Mouse (Mus musculus): Measurements from ENCODE around the gene Rdh7. TPM values are rescaled to one million over a fixed set of nuclear protein-coding genes. Genes with fewer than 3 reads are reported as not detected.
"Not testable (repeated sequence)": the region's sequence is repeated elsewhere in the genome, so short reads cannot be mapped to it uniquely, and the experiment has no call there.

The Rdh7 gene
- polyA plus RNA-seq, 1 experiment from 2014 or later = not detected

GRCm38 (mm10) chr10:127886551-127886950 lies 2.1 kb downstream of the Rdh7 start:
- H3K9me3 ChIP-seq = no peaks in the 10 kb centered on the region
- H3K4me1 ChIP-seq = no peaks in the 10 kb centered on the region
- whole genome bisulfite sequencing = 77% methylated on average over 1 of the region's 1 CpGs
- H3K27ac ChIP-seq (replicated peaks) = no peak overlapping the region
- H3K9ac ChIP-seq (replicated peaks) = no peak overlapping the region
- H3K36me3 ChIP-seq = no peaks in the 10 kb centered on the region
- ATAC-seq (ENCODE audit: low FRiP score, low read depth) = no peak
- no peaks in the 10 kb centered on the region for H3K27me3 ChIP-seq
- no peak overlapping the region for H3K4me2 ChIP-seq (replicated peaks)
- no peak overlapping the region for H3K4me3 ChIP-seq

GRCm38 (mm10) chr10:127881041-127881440 lies 7.6 kb downstream of the Rdh7 start:
- no peak overlapping the region for H3K27ac ChIP-seq (replicated peaks)
- no peak overlapping the region for H3K9ac ChIP-seq (replicated peaks)
- H3K4me2 ChIP-seq (replicated peaks) = no peak overlapping the region
- H3K27me3 ChIP-seq = no peaks in the 10 kb centered on the region
- no peaks in the 10 kb centered on the region for H3K36me3 ChIP-seq
- no peaks in the 10 kb centered on the region for H3K4me1 ChIP-seq
- 85% methylated on average over 4 of the region's 4 CpGs for WGBS
- no peak overlapping the region for H3K4me3 ChIP-seq
- no peaks in the 10 kb centered on the region for H3K9me3 ChIP-seq
- ATAC-seq (ENCODE audit: low FRiP score, low read depth) = no peak

GRCm38 (mm10) chr10:127879155-127879688 lies 9.4 kb downstream of the Rdh7 start:
- Histone ChIP-seq H3K36me3 (no peaks in the 10 kb centered on the region), H3K9ac (replicated peaks) (no peak overlapping the region), H3K4me2 (replicated peaks) (no peak overlapping the region), H3K4me1 (no peaks in the 10 kb centered on the region), H3K9me3 (no peaks in the 10 kb centered on the region), H3K4me3 (no peak overlapping the region), H3K27ac (replicated peaks) (no peak overlapping the region), H3K27me3 (no peaks in the 10 kb centered on the region)
- ATAC-seq (ENCODE audit: low FRiP score, low read depth) = no peak
- 85% methylated on average over 3 of the region's 3 CpGs for WGBS

- Histone ChIP-seq H3K4me1 (no peaks in the 10 kb centered on the region), H3K9ac (replicated peaks) (no peak overlapping the region), H3K9me3 (no peaks in the 10 kb centered on the region), H3K4me3 (no peak overlapping the region), H3K4me2 (replicated peaks) (no peak overlapping the region), H3K36me3 (no peaks in the 10 kb centered on the region), H3K27me3 (no peaks in the 10 kb centered on the region), H3K27ac (replicated peaks) (no peak overlapping the region)
- ATAC-seq (ENCODE audit: low FRiP score, low read depth) = no peak
- WGBS = 83% methylated on average over 3 of the region's 3 CpGs
These were observed 10.2 kb downstream of the Rdh7 start for GRCm38 (mm10) chr10:127878262-127879057.

GRCm38 (mm10) chr10:127877681-127878080 lies 10.9 kb downstream of the Rdh7 start:
- Histone ChIP-seq H3K4me2 (replicated peaks) (no peak overlapping the region), H3K4me3 (no peak overlapping the region), H3K9me3 (no peaks in the 10 kb centered on the region), H3K36me3 (no peaks in the 10 kb centered on the region), H3K4me1 (no peaks in the 10 kb centered on the region), H3K27ac (replicated peaks) (no peak overlapping the region), H3K27me3 (no peaks in the 10 kb centered on the region), H3K9ac (replicated peaks) (no peak overlapping the region)
- WGBS = 55% methylated on average over 2 of the region's 2 CpGs
- no peak for ATAC-seq (ENCODE audit: low FRiP score, low read depth)

GRCm38 (mm10) chr10:127872484-127872883 lies 16.1 kb downstream of the Rdh7 start:
- Histone ChIP-seq H3K4me1 (no peaks in the 10 kb centered on the region), H3K36me3 (no peaks in the 10 kb centered on the region), H3K4me2 (replicated peaks) (no peak overlapping the region), H3K9me3 (0 out of 2 replicates have a peak, but pooled peaks cover 6% of the 10 kb centered on the region), H3K27me3 (no peaks in the 10 kb centered on the region), H3K9ac (replicated peaks) (no peak overlapping the region), H3K4me3 (no peak overlapping the region), H3K27ac (replicated peaks) (no peak overlapping the region)
- 76% methylated on average over 4 of the region's 4 CpGs for WGBS
- no peak for ATAC-seq (ENCODE audit: low FRiP score, low read depth)

GRCm38 (mm10) chr10:127866232-127866631 lies 22.4 kb downstream of the Rdh7 start, which contains the start of gene Rdh16f2:
Rdh16f2 (plus strand) TSS chr10:127866474.
- Histone ChIP-seq H3K9ac (replicated peaks) (no peak within 1 kb of the TSS), H3K4me3 (no peak within 1 kb of the TSS), H3K9me3 (0 out of 2 replicates have a peak, but pooled peaks cover 5% of the 10 kb centered on the region), H3K27me3 (no peaks in the 10 kb centered on the region), H3K4me2 (replicated peaks) (no peak within 1 kb of the TSS), H3K4me1 (no peaks in the 10 kb centered on the region), H3K27ac (replicated peaks) (no peak within 1 kb of the TSS), H3K36me3 (no peaks in the 10 kb centered on the region)
- 79% methylated on average over 3 of the region's 3 CpGs for whole genome bisulfite sequencing
- no peak for ATAC-seq (ENCODE audit: low FRiP score, low read depth)

GRCm38 (mm10) chr10:127864931-127865330 lies 23.7 kb downstream of the Rdh7 start:
- no peaks in the 10 kb centered on the region for H3K27me3 ChIP-seq
- no peak overlapping the region for H3K27ac ChIP-seq (replicated peaks)
- H3K36me3 ChIP-seq = no peaks in the 10 kb centered on the region
- no peaks in the 10 kb centered on the region for H3K9me3 ChIP-seq
- no peaks in the 10 kb centered on the region for H3K4me1 ChIP-seq
- H3K4me3 ChIP-seq = no peak overlapping the region
- ATAC-seq (ENCODE audit: low FRiP score, low read depth) = no peak
- H3K9ac ChIP-seq (replicated peaks) = no peak overlapping the region
- H3K4me2 ChIP-seq (replicated peaks) = no peak overlapping the region

- Histone ChIP-seq H3K36me3 (no peaks in the 10 kb centered on the region), H3K9me3 (no peaks in the 10 kb centered on the region), H3K27me3 (no peaks in the 10 kb centered on the region), H3K9ac (replicated peaks) (no peak overlapping the region), H3K4me3 (no peak overlapping the region), H3K27ac (replicated peaks) (no peak overlapping the region), H3K4me2 (replicated peaks) (no peak overlapping the region), H3K4me1 (no peaks in the 10 kb centered on the region)
- ATAC-seq (ENCODE audit: low FRiP score, low read depth) = no peak
These were observed 32.2 kb downstream of the Rdh7 start for GRCm38 (mm10) chr10:127856376-127856775.

- no peak within 1 kb of the TSS for H3K4me3 ChIP-seq
These were observed 39.0 kb downstream of the Rdh7 start, which contains the start of gene Rdh19 for GRCm38 (mm10) chr10:127849628-127850027. Rdh19 (plus strand) TSS chr10:127849928.

GRCm38 (mm10) chr10:127848089-127848488 lies 40.5 kb downstream of the Rdh7 start:
- Histone ChIP-seq H3K36me3 (no peaks in the 10 kb centered on the region), H3K9me3 (no peaks in the 10 kb centered on the region), H3K9ac (replicated peaks) (no peak overlapping the region), H3K4me2 (replicated peaks) (no peak overlapping the region), H3K4me1 (no peaks in the 10 kb centered on the region), H3K27me3 (no peaks in the 10 kb centered on the region), H3K27ac (replicated peaks) (no peak overlapping the region), H3K4me3 (no peak overlapping the region)
- WGBS = 85% methylated on average over 1 of the region's 1 CpGs
- ATAC-seq (ENCODE audit: low FRiP score, low read depth) = no peak

More at GRCm38 (mm10) chr10:127849628-127850027, 39.0 kb downstream of the Rdh7 start, which contains the start of gene Rdh19:
- no peak within 1 kb of the TSS for H3K27ac ChIP-seq (replicated peaks)
- H3K9me3 ChIP-seq = no peaks in the 10 kb centered on the region
- no peaks in the 10 kb centered on the region for H3K27me3 ChIP-seq
- no peak for ATAC-seq (ENCODE audit: low FRiP score, low read depth)
- H3K4me1 ChIP-seq = no peaks in the 10 kb centered on the region
- WGBS = 92% methylated on average over 1 of the region's 1 CpGs
- no peaks in the 10 kb centered on the region for H3K36me3 ChIP-seq
- no peak within 1 kb of the TSS for H3K4me2 ChIP-seq (replicated peaks)
- H3K9ac ChIP-seq (replicated peaks) = no peak within 1 kb of the TSS

- 95% methylated on average over 5 of the region's 5 CpGs for WGBS
- ATAC-seq (ENCODE audit: low FRiP score, low read depth); H3K9me3 ChIP-seq; H3K36me3 ChIP-seq; H3K27me3 ChIP-seq; H3K9ac ChIP-seq (replicated peaks); H3K27ac ChIP-seq (replicated peaks); H3K4me3 ChIP-seq; H3K4me1 ChIP-seq; H3K4me2 ChIP-seq (replicated peaks): not testable (repeated sequence)
These were observed 42.7 kb downstream of the Rdh7 start for GRCm38 (mm10) chr10:127845945-127846344.
